Mouse (Mus musculus): ENCODE measurements around the gene Nup107. TPM values are rescaled to one million over a fixed set of nuclear protein-coding genes. Genes with fewer than 3 reads are reported as not detected.

Nup107 gene
- total RNA-seq, 2 experiments from 2014 or later, result 15.5 to 19.4 TPM

GRCm38 (mm10) chr10:117823321-117823720, 30.8 kb upstream of the Nup107 start:
- Histone ChIP-seq H3K4me3 (no peak overlapping the region), H3K27ac (no peak overlapping the region)
- TF ChIP-seq CTCF (conservative IDR thresholded peaks at IDR 0.05), result no peak
- no peak for DNase-seq (ENCODE audit: low spot score in 2 of 2)

DNA sequence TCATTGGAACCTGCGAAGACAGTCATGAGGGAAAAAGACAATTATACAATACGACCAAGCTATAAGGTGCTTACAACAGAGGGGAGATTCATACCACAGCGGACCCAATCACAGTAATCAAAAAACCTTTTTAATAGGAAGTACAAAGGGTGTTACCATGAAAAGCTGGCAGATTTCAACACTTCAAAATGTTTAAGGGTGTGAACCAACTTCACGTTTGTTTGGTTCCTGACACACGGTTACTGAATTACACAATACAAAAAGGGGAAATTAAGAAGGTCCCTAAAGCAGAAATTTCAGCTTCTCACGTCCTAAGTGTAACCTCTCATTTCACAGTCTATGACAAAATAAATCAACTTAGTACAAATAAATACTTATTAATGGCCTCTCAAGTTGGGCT, 26.1 kb upstream of the Nup107 start:
- no peak overlapping the region for H3K4me3 ChIP-seq
- H3K27ac ChIP-seq, result no peak overlapping the region
- no peak for DNase-seq (ENCODE audit: low spot score in 2 of 2)
- no peak for TF ChIP-seq CTCF (conservative IDR thresholded peaks at IDR 0.05)

DNA sequence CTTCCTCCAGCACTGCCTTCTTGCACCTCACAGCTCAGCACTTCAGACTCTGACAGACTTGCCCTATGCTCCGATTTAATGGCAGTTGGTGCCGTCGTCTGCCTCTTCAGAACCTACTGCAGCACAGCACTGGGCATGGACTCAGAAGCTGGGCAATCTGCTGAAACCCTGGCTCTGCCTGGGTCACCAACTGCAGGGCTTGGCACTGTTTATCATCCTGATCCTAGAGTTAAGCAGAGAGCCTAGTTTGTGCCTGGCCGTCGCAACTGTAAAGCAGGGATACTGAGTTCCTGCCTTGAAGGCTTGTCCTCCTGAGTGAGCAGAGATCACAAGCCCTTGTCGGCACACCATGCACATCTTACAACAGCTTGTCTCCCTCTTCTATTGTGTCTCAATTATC, 24.2 kb upstream of the Nup107 start:
- Histone ChIP-seq H3K27ac (no peak overlapping the region), H3K4me3 (no peak overlapping the region)
- TF ChIP-seq CTCF (conservative IDR thresholded peaks at IDR 0.05), result no peak
- no peak for DNase-seq (ENCODE audit: low spot score in 2 of 2)

DNA sequence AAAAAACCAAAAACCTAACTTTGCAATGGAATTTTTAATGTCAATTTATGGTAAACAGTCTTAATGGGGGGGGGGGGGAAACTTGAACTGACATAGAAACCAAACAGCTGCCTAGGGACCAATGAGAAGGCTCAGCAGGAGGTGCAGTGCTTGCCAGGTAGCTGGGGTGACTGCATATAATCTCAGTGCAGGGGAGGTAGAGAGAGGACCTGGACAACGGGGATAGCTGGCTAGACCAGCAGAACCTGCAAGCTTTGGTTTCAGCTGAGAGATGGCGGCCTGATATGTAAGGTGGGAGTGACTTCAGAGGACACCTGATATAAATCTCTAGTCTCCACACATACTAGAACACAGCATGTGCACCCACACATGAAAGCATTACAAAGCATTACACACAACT, 20.0 kb upstream of the Nup107 start:
- H3K27ac ChIP-seq, result no peak overlapping the region
- no peak overlapping the region for H3K4me3 ChIP-seq
- TF ChIP-seq CTCF (conservative IDR thresholded peaks at IDR 0.05), result no peak
- no peak for DNase-seq (ENCODE audit: low spot score in 2 of 2)

DNA sequence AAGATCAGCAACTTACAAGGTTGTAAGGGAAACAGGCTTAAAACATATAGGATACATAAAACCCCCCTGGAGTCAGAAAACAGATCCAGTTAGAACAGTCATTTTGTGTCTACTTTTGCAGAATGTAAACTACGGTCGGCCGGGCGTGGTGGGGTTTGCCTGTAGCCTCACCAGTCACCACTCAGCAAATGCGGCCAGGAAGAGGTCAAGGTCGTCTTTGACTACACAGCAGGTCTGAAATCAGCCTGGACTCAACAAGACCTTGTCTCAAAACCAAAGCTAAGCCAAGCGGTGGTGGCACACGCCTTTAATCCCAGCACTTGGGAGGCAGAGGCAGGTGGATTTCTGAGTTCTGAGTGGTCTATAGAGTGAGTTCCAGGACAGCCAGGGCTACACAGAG, 19.1 kb upstream of the Nup107 start:
- no peak for TF ChIP-seq CTCF (conservative IDR thresholded peaks at IDR 0.05)
- Histone ChIP-seq H3K4me3 (no peak overlapping the region), H3K27ac (no peak overlapping the region)
- no peak for DNase-seq (ENCODE audit: low spot score in 2 of 2)

- no peak for TF ChIP-seq CTCF (conservative IDR thresholded peaks at IDR 0.05)
- no peak overlapping the region for H3K4me3 ChIP-seq
- no peak for DNase-seq (ENCODE audit: low spot score in 2 of 2)
- no peak overlapping the region for H3K27ac ChIP-seq
Measured at GRCm38 (mm10) chr10:117810506-117810905, 18.0 kb upstream of the Nup107 start.

DNA sequence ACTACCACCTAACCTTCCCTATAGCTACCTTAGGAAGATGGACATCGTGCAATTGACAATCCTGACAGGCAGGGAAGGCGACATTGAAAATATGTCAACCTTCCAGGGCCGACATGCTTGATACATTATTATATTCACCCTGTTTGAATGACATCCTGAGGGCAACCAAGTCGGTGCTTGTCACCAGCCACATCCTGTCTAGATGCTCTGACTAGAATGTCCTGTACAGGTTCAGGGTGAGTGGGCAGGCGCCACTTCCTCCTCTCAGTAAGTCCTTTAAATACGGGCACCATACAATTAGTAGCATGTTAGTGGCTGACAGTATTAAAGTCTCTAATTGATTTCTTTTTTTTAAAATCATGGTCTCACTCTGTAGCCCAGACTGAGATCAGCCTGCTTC, 15.6 kb upstream of the Nup107 start:
- TF ChIP-seq CTCF (conservative IDR thresholded peaks at IDR 0.05), result no peak
- Histone ChIP-seq H3K4me3 (no peak overlapping the region), H3K27ac (no peak overlapping the region)
- DNase-seq (ENCODE audit: low spot score in 2 of 2), result no peak

DNA sequence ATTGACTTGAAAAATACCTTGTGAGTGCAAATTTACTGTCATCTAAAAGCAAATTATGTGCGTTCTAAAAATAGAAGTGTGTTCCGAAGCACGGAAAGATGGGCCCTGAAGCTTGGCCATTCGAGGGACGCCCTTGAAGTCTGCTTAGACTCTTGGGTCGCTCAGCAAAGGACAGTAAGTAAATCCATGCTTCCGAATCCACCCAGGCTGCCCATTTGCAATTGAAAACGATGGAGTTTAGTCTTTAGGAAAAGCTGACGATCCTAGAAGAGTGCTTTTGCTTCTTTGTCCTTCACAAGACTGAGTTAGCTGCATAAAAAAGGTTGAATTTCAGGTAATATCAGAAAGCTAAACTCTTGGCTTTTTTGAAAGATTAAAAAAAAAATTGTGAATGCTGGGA, 13.4 kb upstream of the Nup107 start:
- DNase-seq (ENCODE audit: low spot score in 2 of 2), result no peak
- no peak for TF ChIP-seq CTCF (conservative IDR thresholded peaks at IDR 0.05)
- Histone ChIP-seq H3K4me3 (no peak overlapping the region), H3K27ac (no peak overlapping the region)

- Histone ChIP-seq H3K27ac (no peak overlapping the region), H3K4me3 (no peak overlapping the region)
- no peak for TF ChIP-seq CTCF (conservative IDR thresholded peaks at IDR 0.05)
- no peak for DNase-seq (ENCODE audit: low spot score in 2 of 2)
Measured at GRCm38 (mm10) chr10:117803870-117804850, 11.7 kb upstream of the Nup107 start.

DNA sequence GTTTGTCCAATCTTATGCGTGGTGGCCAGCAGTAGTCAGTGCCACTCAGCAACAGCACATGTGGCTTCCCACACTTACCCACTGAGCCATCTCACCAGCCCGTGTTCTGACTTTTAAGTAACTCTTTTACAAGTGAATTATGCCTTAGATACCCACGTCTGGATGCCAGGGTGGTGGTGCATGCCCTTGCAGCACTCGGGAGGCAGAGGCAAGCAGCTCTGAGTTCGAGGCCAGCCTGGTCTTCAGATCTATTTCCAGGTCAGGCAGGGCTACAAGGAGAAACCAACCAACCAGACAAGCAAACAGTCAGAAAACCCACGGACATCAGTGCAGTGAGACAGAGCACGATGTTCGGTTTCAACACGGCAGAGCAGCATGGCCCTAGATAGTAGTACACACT, 9.4 kb upstream of the Nup107 start:
- Histone ChIP-seq H3K4me3 (no peak overlapping the region), H3K27ac (no peak overlapping the region)
- no peak for DNase-seq (ENCODE audit: low spot score in 2 of 2)
- TF ChIP-seq CTCF (conservative IDR thresholded peaks at IDR 0.05), result no peak

GRCm38 (mm10) chr10:117799806-117800205, 7.3 kb upstream of the Nup107 start:
- H3K4me3 ChIP-seq, result no peak overlapping the region
- TF ChIP-seq CTCF (conservative IDR thresholded peaks at IDR 0.05), result no peak
- no peak for DNase-seq (ENCODE audit: low spot score in 2 of 2)
- no peak overlapping the region for H3K27ac ChIP-seq

DNA sequence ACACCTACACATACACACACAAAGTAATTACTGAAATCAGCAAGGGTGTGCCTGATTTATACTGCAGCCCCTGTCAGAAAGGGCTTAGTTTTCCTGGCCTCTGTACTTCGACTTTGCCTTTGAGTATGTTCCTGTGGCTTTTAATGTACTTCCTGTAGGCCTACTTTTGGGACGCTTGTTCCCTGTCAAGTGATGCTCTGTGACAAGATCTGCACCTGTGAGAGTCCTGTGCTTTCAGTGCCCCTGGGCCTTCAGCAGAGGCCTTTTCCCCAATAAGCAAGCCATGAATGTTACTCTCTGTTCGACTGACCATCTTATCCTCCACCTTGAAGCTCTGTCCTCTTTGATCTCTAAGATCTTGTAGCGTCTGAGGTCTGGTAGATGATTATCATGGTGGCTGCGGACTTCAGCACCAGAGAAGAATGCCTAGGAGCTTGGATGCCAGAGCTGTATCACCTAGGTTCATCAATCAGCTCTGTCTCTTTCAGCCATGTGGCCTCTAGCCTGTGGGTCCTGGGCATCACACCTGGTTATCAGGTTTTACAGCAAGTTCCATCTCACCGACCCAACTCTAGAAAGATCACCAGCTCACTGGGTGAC, 6.0 kb upstream of the Nup107 start:
- no peak for DNase-seq (ENCODE audit: low spot score in 2 of 2)
- Histone ChIP-seq H3K27ac (no peak overlapping the region), H3K4me3 (no peak overlapping the region)
- no peak for TF ChIP-seq CTCF (conservative IDR thresholded peaks at IDR 0.05)

DNA sequence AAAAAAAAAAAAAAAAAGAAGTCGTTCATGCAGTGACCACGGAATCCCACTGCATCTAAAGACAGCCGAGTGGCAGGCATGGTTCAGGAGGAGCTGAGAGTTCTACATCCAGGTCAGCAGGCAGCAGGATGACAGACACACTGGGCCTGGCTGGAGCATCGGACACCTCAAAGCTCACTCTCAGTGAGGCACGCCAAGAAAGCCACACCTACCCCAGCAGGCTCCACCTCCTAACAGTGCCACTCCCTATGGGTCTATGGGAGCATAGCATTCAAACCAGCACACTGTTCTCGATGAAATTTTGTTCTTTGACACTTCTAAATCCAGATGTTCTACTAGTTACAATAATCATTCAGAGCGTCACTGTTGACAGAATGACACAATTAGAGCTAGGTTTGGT, 5.2 kb upstream of the Nup107 start:
- no peak for DNase-seq (ENCODE audit: low spot score in 2 of 2)
- Histone ChIP-seq H3K4me3 (no peak overlapping the region), H3K27ac (no peak overlapping the region)
- TF ChIP-seq CTCF (conservative IDR thresholded peaks at IDR 0.05), result no peak

DNA sequence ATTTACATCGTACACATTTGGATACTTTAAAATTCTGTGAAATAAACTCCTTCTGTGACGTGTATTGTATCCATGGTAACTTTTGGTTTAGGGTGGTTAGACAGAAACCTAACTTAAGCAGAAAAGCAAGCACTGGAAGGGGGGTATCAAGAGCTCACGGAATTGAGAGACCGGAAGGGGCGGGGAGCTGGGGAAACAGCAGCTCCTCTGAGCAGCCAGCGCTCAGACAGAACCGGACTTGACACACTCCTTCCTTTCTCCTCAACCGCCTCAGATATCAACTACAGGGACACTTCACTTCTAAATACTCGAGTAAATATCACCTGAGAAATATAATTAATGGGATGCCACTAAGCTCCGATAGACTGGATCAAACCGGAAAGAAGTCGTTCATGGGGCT, 4.6 kb upstream of the Nup107 start:
- Histone ChIP-seq H3K4me3 (no peak overlapping the region), H3K27ac (no peak overlapping the region)
- TF ChIP-seq CTCF (conservative IDR thresholded peaks at IDR 0.05), result no peak
- no peak for DNase-seq (ENCODE audit: low spot score in 2 of 2)

Measured in layer of hippocampus, adult 2 months (tissue).